Mouse (Mus musculus) kidney, postnatal 4 days (tissue): Measurements from ENCODE around the gene Nabp1.

Experiments
- DNase-seq, 2 experiments: peaks; one replicate each; pipeline ENCODE4 v3.0.0; 2021; ENCODE audit warnings: mixed read lengths in 2 of 2

Nabp1 gene

DNA sequence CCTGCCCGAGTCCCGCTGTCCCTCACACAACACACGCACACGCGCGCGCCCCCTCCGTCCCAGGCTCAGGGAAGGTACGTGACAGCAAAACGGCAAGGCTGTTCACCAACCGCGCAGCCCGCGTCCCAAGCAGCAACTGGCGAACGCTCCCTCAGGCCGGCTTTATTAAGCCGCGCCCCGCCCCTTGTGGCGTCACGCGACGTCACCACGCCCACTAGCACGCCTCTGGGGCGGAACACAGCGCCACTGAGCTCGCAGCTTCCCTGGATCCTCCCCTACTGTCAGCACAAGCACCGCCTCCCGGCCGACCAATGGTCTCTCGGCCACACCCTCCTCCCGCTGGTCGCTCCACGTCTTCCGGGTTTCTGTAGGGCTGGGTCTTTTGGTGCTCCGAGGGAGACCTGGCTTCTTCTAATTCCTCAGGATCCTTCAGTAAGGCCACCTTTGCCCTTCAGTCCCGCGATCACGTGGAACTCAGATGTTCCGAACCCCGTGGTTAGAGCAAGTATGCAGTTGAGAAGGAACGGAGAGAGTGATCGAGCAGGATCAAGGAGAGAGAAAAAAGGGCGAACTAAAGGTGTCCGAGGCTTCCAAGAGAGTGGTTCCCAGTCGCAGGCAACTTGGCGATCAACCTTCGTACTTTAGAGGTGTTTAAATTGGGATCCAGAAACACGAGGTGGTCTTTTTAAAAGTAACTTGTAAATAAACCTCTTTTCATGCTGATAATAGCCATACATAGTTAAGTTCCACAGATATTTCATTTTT lies at the start of gene Nabp1:
TSS of gene Nabp1 (minus strand) at position 164 of the 765 bp plus-strand sequence.
- DNase-seq = peak; percentile 99

DNA sequence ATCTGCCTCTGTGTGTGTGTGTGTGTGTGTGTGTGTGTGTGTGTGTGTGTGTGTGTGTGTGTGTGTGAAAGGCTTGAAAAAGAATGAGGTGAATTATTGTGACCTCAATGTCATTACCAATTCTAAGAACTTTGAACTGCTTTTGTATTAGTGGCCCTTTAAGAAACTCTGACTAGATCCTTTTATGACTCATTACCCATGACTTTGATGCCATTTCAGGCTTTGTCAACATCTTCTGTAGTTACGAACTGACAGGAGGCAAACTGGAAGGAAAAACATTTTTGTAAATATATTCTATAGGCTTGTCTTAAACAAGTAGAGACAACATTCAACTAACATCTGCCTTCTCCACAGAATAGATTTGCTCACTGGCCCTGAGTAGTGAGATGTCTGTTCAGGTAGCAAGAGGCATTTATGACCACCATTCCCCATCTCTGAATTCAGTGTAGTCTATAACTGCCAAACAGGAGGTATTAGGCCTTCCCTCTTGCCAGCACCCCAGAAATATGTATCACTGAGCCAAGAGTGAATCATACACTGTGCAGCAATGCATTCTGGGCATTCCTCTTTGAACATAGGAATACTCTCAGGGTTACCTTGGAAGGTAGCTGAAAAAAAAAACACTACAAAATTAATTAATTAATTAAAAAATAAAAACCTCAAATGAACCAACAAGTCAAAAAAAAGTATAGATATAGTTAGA lies 47.5 kb upstream of the Nabp1 start:
- no peak for DNase-seq

DNA sequence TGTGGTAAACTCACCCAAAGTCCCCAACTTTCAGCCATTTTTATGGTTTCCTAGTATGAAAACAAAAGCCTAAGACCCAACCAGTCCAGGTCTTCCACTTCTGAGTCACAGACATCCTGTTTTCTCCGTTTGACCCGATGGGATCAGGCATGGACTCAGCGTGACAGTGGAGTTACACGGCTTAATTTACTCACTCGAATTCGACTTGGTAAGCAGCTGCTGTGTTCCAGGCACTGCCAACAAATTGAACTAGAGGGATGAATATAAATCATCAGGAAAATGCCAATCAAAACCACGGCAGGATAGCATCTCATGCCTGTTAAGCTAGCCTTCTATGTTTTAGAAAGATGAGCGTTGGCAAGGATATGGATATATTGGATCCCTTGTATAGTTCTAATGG lies 43.4 kb upstream of the Nabp1 start:
- no peak for DNase-seq

DNA sequence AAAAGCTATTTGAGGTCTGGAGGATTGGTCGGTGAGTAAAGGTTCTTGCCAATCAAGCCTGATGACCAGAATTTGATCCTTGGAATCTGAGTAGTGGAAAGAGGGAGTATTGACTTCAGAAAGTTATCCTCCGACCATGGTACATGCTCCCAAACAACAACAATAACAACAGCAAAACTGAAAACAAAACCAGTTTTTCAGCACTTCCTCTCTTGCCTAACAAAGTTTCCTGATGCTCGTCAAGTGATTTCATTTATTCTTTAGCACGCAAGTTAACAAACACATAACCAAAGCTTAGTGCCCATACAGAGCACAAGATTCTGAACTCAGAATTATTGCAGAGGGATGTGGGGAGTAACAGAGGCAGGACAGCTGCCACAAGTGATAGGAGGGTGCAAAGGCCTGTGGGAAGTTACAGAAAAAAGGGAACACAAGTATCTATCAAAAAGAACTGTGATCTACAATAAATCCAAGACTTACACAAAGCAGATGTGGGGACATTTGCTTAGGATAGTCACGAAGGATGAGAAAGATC lies 42.1 kb upstream of the Nabp1 start:
- DNase-seq = no peak

DNA sequence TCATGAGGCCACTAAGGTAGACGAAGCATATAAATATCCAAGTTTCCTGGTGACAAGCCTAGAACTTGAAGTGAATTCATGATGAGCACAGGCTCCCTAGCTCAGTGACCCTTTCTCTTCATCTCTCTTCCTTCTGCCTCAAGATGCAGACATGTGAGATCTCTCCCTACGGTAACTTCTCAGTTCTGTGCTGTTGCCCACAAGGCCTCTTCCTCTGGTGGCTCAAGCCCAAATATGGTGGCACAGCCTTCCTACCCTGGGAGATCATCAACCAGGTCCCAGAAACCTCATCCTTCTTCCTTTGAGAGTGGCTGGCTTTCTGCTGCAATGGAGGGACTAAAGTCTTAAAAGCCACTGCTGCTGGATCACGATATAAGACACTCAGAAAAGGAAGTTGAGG lies 40.9 kb upstream of the Nabp1 start:
- DNase-seq = no peak

DNA sequence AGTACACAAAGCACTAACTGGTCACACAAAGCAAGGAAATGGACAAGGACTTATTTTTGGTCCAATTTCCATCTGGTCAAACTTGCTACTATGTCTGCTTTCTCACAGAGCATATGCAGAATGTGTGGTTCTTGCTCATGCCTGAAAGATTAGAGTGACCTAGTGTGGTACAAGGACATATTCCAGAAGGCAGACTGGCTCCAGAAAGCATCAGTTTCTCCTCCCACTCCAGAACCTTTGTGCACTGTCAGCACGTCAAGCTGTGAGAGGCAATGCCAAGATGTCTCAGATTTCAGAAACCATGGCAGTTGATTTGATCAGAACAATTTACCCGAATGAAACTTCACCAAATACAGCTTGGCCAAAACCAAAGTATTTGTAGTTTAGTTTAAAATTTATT lies 37.4 kb upstream of the Nabp1 start:
- DNase-seq = no peak

DNA sequence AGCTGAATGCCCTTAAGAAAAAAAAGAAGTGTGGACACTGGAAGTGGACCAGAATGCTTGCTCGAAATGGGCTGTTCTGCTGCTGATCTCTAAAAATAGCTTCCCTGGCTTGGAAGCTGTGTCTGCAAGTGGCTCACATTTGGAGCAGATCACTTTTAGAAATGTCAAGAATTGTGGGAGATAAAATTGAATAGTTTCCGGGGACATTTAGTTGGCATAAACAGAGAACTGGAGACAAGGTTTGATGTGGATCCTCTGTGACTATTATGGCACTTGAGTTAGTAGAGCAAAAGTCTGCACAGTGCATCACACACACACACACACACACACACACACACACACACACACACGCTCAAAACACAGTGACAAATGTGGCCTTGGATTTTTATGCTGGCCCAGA lies 36.8 kb upstream of the Nabp1 start:
- DNase-seq = peak; percentile 24 to 43

DNA sequence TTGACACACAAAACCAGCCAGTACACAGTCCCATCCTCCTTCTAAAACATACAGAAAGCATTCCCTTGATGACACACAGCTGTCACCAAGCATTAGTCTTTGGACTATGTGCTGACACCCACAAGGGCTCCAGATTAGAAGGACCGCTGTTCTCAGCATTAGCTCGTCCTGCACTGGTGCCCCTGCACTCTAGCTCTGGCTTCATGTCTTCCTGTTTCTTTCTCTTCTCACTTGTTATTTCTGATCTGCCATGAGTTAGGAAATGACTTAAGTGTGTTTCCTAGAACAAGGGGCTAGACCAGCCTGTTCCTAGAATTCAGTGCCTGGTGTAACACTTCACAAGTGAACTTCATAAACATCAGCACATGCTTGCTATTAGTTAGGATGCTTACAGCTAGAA lies 36.2 kb upstream of the Nabp1 start:
- DNase-seq = peak; percentile 15 to 30

DNA sequence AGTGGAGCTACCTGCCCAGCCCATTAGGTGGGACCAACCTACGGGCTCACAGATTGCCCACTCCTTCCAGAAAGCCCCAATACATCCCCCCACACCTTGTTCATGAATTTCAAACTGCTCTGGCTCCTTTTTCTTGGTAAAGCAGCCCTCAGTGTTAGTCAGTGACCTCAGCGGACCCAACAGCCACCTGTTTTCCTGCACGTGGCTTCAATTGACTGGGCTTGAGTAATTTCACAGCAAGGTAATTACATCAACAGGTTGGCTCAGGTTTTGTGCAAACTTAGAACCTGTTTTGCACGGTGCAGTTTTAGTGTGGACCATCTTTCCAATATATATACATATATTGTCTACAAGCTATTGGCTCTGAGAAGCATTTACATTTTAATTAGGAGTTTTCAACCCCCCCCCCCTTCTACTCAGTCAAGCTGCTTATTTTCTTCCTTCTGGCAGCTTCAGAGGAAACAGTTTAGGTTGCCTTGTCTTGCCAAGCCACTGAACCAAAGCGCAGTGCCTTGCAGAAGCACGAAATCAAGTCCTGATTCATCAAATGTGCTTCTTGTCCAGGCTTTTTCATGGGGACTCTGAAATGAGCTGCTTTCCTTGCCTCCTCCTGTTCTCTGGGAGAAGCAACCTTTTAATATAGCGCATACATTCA lies 35.0 kb upstream of the Nabp1 start:
- DNase-seq = peak; percentile 27 to 62

DNA sequence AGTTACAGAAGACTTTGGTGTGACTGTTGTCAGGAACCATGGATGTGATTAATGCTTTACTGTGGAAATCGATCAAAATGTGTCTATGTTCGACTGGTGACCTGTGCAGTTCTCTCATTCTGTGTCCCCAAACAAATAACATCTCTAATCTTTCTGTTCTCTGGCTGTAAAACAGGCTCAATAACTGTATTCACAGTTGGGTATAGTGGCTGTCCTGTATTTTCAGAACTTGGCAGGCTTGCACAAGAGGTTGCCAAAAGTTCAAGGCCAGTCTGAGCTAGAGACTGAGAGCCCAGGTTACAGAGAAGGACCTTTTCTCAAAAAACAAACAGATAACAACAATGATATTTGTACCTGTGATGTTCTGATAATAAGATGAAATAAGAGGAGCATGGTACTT lies 34.1 kb upstream of the Nabp1 start:
- DNase-seq = no peak

DNA sequence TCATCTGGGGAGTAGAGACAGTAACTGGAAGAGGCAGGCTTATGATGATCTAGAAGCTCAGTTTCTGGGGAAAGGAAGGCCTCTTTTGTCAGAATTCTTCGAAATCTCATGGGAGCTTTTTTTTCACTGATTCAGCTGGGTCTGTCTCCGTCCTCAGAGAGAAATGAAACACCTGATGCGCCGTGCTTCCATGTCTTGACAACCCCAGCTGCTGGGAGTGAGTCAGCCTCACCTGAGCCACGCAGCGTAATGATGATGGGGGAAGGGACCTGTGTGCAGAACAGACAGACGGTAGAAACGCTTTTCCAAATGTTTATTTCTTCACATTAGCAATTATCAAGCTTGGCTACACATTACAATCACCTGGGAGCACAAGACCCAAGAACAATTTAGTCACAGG lies 31.6 kb upstream of the Nabp1 start:
- DNase-seq = peak in 1 of 2 experiments; percentile 17

DNA sequence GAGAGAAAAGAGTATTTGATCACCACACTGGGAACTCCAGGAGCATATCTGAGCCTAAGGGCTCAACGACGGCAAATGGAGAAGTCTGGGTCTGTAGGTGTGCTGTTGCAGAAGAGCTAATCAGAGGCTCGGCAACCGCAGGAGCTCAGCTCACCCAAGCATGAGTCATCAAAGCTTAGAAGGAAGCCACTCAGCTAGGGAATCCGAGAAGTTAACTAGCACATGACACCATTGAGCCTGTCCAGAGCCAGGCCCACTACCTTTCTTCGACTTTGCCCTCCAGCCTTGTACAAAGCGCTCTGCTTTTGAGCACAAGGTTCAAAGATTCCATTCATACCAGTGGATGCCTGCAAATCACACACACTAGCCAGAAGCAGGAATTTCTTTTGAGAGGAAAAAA lies 30.9 kb upstream of the Nabp1 start:
- peak; percentile 25 to 51 for DNase-seq

DNA sequence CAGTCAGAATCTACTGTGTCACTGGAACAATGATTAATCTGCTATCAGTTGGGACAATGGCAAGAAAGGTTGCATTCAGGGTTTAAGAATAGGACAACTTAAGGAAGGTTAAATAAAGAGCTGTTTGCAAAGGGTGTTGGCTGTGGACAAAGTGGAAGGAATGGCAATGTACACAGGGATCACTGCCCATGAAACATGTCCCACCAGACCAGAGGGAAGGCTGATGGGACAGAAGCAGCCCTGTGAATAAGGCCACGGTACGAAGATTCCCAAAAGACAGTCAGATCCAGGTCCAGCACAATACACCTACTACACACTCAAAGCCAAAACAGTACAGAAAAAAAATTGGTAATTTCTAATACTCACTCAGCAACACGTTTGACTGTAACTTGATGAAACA lies 30.3 kb upstream of the Nabp1 start:
- DNase-seq = no peak

DNA sequence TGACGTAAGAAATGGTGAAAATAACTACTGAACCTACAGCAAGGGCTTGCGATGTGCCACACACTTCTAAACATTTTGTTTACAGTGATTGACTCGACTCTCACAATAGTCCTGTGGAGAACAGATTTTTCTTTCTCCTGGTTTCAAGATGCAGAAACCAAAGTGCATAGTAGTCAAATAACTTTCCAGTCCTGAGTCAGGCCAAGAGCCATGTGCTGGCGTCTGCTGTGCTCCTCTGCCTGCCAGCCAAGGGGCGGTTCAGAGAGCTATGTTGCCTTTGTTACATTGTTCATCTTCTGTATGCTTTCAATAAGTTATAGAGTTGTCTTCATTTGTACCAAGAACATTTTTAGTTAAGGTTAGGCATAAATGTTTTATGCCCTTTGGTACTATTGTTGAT lies 29.2 kb upstream of the Nabp1 start:
- DNase-seq = no peak

DNA sequence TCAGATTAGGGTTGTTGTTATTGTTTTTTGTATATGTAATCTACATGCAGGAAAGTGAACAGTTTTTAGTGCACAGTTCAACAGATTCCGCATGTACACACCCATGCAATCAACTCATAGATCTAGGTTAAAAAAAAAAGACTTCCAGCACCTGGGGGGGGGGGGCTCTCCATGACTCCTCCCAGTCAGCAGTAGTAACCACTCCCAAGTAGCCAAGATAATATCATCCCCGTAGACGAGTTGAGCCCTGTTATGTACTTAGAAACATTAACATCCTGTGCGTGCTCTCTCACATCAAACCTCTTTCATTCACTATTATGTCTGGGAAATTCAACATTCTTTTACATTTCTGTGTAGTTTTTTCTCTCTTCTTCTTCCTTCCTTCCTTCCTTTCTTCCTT lies 28.0 kb upstream of the Nabp1 start:
- no peak for DNase-seq

DNA sequence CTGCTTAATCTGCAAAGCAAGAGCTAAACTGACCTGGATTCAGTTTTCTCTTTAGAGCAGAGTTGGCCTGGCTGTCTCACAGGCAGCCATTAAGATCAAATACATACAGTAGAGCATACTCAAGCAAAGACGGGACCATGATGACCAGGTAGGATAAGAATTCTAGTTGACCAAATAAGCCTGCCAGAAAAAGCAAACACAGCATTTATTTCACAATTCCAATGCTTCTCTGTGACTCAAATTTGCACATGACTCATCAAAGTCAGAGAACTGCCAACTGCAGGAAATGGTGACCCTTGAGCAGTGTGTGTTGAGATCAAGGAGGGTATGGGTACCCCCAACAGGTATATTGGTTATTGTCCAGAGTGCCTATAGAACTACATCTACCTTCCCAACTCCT lies 27.4 kb upstream of the Nabp1 start:
- no peak for DNase-seq

DNA sequence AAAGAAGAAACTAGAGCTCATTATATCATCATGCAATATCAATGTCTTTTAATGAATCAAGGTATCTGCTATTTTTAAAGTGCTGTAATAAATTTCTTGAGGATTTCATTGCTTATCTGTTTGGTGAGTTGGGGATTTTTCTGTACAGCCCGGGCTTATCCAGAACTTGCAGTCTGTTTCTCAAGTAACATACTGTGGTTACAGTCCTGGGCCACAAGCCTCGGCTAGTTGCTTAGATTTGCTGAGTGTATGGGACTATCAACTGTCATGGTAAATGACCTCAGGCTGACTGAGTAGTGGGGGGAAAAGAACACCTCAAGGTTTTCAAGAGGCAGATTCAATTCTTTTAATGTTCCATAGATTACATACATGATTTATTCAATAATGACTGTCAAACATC lies 24.8 kb upstream of the Nabp1 start:
- DNase-seq = no peak

DNA sequence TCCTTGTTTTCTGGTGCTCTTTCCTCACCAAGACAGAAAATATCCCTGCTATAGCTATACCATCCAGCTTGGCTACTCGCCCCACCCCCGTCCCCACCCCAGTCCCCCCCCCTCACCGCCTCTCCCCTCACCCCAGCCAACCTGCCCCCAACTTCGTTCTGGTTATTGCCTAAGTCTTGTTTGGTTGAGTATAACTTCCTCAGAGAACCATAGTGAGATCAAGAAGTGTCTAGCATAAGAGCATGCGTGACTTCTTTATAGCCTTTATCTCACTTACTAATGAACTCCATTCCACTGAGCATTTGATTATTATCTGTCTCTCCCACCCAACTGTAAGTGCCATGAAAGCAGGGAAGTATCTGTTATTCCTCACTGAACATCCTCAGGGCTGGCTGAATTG lies 24.1 kb upstream of the Nabp1 start:
- DNase-seq = no peak

DNA sequence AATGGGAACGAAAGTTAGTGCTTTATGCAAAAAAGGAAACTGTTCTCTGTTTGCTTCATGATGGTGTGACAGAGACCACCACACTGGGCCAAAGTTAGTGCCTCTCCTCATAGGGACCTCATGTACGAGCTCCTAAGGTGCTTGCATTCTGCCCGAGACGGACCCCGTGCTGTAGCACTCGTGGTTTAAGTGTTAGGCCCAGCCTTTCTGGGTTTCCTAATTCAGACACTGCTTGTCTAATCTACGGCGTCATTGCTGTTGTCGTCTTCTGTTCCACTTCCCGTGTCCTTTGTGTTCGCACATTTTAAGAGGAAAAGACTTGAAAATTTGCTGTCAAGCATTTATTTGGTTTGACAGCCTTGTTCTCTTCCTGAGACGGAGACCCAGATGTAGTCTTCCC lies 23.0 kb upstream of the Nabp1 start:
- DNase-seq = no peak

DNA sequence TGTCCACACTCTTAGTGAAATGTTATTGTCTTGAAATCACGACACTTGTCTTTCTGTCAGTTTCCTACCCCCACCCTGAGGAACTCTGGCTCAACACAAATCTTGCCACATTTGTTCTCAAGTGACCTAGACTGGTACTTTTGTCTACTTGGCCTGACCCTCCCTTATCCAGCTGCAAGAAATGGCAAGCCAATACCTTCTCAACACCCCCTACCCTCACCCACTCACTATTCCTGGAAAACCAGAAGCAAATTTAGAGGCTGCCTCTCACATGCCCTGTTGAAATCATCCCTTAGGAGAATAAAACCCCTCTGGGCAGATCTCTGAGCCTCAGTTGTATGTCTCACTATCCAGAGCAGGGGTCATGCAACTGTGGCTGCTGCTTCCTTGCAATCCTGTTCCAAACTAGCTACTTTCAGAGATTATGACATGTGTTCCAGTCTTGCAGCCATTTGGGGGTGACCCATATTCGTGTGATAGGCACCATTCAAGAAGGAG lies 20.4 kb upstream of the Nabp1 start:
- no peak for DNase-seq

DNA sequence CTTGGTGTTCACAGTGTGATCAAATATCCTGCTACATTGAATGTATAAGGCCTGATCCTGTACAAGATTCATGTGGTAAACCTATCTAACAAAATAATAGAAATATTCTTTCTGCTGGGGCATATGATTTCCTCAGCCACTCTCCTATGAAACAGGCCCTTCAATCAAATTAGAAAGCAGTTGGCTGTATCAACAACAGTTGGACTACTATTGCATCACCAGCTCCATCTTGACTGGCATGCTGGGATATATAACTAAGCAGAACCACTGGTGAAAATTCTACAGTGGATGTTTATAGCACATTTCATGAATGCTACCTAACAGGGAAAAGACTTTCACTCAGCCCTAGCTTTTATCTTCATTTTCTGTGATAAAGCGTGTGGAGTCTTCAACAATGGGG lies 17.9 kb upstream of the Nabp1 start:
- DNase-seq = no peak

DNA sequence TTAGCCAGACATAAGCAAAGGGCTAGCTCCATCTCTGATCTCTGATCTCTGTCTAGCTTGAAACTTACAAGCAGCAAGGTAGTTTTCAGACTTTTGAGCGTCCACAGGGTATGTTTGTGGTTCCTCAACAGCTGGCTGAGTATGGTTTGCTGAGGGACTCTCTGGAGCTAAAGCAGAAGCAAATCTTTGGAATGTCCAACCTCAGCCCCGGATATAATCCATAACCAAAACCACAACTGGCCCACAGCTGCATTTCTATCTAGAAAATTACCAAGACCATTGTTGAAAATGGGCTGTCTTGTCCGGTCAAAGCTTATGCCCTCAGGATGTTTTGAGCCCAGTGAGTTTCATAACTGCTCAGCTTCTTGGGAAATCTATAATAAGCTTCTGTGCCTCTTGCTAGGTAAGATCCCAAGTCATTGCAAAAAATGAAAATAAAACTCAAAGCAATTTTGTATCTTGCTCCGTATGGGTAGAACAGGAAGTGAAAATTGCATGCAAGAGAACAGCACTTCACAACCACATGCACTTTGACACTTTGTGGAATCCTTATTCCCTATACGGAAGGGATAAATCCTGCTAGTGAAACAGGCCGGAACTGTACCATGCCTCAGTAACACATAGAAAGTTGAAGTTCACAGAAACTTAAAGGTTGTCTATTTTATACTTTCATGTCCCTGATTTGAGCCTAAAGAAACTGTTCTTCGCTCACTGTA lies 15.5 kb upstream of the Nabp1 start:
- no peak for DNase-seq

DNA sequence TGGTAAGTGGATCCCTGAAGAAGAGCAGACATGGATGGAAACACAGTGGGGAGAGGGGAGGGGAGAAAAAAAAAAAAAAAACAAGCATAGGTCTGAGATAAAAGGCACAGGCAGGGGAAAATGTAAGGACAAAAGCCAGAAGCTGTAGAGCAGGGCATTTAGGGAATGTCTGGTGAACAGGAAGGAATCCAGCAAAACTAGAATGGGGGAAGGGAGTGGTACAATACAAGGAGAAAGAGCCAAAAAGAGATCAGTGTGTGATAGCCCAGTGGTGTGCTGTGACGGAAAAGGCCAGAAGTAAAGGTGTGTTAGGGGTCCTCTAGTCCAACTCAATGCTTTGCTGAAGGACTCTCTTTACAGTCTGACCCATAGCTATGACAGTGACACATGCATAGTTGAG lies 8.1 kb upstream of the Nabp1 start:
- no peak for DNase-seq
